Mouse (Mus musculus) spleen, adult 2 months (tissue): ENCODE data around the gene Ttc22.

Experiments
- CTCF ChIP-seq: fragments of 200-500 bp; IDR thresholded peaks from 2 replicates; pipeline ENCODE4 v1.5.1; 2011; ENCODE audit warnings: mild to moderate bottlenecking, inconsistent platforms; ENCODE audit not compliant: insufficient read depth, insufficient read length, insufficient replicate concordance; ENCODE audit errors: extremely low read depth
- POLR2A ChIP-seq: fragments of 200-500 bp; IDR thresholded peaks from 2 replicates; pipeline ENCODE4 v1.6.1; 2011; ENCODE audit warnings: low read depth, low read length, inconsistent platforms

- TF ChIP-seq POLR2A (no peak), CTCF (no peak)
Observed at GRCm38 (mm10) chr4:106577511-106577910, 44.7 kb upstream of the Ttc22 start.
